Mouse (Mus musculus): ENCODE data around the gene Spo11.

- TF ChIP-seq CTCF (IDR thresholded peaks at IDR 0.05; ENCODE audit: low read depth) (no peak), EP300 (IDR thresholded peaks at IDR 0.05; ENCODE audit: low read depth) (no peak)
Measured at GRCm38 (mm10) chr2:172940003-172940798, 37.3 kb upstream of the Spo11 start, which contains the start of gene Bmp7.
